Mouse (Mus musculus) left cerebral cortex, postnatal 36 days (tissue): ENCODE data around the gene Dnase1. TPM values are rescaled to one million over a fixed set of nuclear protein-coding genes. Genes with fewer than 3 reads are reported as not detected.
"Not testable (repeated sequence)": the region's sequence is repeated elsewhere in the genome, so short reads cannot be mapped to it uniquely, and the experiment has no call there.

Experiments
- DNase-seq, 2 experiments: peaks; one replicate each; pipeline ENCODE4 v3.0.0; 2021 to 2022; ENCODE audit warnings: low spot score in 2 of 2, mixed read lengths in 1 of 2
- intact Hi-C: fragments of 180-260 bp; cut with DNase I; formaldehyde crosslinking; loops from one replicate; pipeline ENCODE4 v1.15.1; 2025
- total RNA-seq, 2 experiments: library from RNA; stranded (reverse); gene quantifications; 2 replicates each; pipeline ENCODE4 v1.2.3; 2021

Gene Dnase1
- total RNA-seq, 2 experiments from 2014 or later = not detected

GRCm38 (mm10) chr16:4040206-4040605 lies 3.5 kb downstream of the Dnase1 start:
- intact Hi-C loops = no loop called here
- no peak for DNase-seq

- no peak for DNase-seq
- intact Hi-C loops = no loop called here
These were observed 4.9 kb downstream of the Dnase1 start for GRCm38 (mm10) chr16:4041646-4042045.

GRCm38 (mm10) chr16:4044093-4044492 lies 7.4 kb downstream of the Dnase1 start:
- no peak for DNase-seq
- intact Hi-C loops = no loop called here

- intact Hi-C loops = no loop called here
These were observed 8.8 kb downstream of the Dnase1 start for GRCm38 (mm10) chr16:4045524-4045923.

GRCm38 (mm10) chr16:4052601-4053000 lies 15.9 kb downstream of the Dnase1 start:
- no peak for DNase-seq
- intact Hi-C loops = no loop called here

More at GRCm38 (mm10) chr16:4045524-4045923, 8.8 kb downstream of the Dnase1 start:
- no peak for DNase-seq

- intact Hi-C loops = no loop called here
- DNase-seq = no peak
These were observed 17.1 kb downstream of the Dnase1 start for GRCm38 (mm10) chr16:4053811-4054210.

GRCm38 (mm10) chr16:4064945-4065344 lies 28.2 kb downstream of the Dnase1 start:
- intact Hi-C loops = loop anchor here (10.0 kb wide), 1 partner anchor 220 kb away; no protein-coding TSS in a partner anchor
- DNase-seq = no peak

GRCm38 (mm10) chr16:4068588-4068987 lies 31.8 kb downstream of the Dnase1 start:
- intact Hi-C loops = loop anchor here (10.0 kb wide), 1 partner anchor 216 kb away; no protein-coding TSS in a partner anchor
- DNase-seq = no peak

GRCm38 (mm10) chr16:4074297-4074696 lies 37.6 kb downstream of the Dnase1 start:
- no peak for DNase-seq
- intact Hi-C loops = no loop called here

- DNase-seq = no peak
- intact Hi-C loops = no loop called here
These were observed 38.1 kb downstream of the Dnase1 start for GRCm38 (mm10) chr16:4074836-4075235.

- peak; percentile 94 to 96 for DNase-seq
- intact Hi-C loops = loop anchor here (2.0 kb wide), 1 partner anchor 135 kb away; the partner anchor contains the start of gene Crebbp
These were observed 40.8 kb downstream of the Dnase1 start, which contains the start of gene Trap1 for GRCm38 (mm10) chr16:4077384-4078061. TSS of gene Trap1 (minus strand) at chr16:4077827.

- intact Hi-C loops = loop anchor here (2.0 kb wide), 1 partner anchor 134 kb away; the partner anchor contains the start of gene Crebbp
- not testable (repeated sequence) for DNase-seq
These were observed 41.6 kb downstream of the Dnase1 start for GRCm38 (mm10) chr16:4078302-4078701.

- intact Hi-C loops = loop anchor here (2.0 kb wide), 1 partner anchor 133 kb away; the partner anchor contains the start of gene Crebbp
- DNase-seq = no peak
These were observed 42.9 kb downstream of the Dnase1 start for GRCm38 (mm10) chr16:4079656-4080055.

GRCm38 (mm10) chr16:4080419-4080818 lies 43.7 kb downstream of the Dnase1 start:
- intact Hi-C loops, DNase-seq: not testable (repeated sequence)

GRCm38 (mm10) chr16:4085051-4085450 lies 48.3 kb downstream of the Dnase1 start:
- no peak for DNase-seq
- intact Hi-C loops = no loop called here

- no peak for DNase-seq
- intact Hi-C loops = no loop called here
These were observed 49.2 kb downstream of the Dnase1 start for GRCm38 (mm10) chr16:4085851-4086387.

GRCm38 (mm10) chr16:4087214-4087913 lies 50.6 kb downstream of the Dnase1 start:
- intact Hi-C loops = no loop called here
- DNase-seq = no peak
